Mouse (Mus musculus) natural killer cell, adult 2 months (primary cell): Measurements from ENCODE around the gene Ccdc177.

Source experiments
- DNase-seq, 2 experiments: peaks; one replicate each; pipeline ENCODE4 v3.0.0; 2022; ENCODE audit warnings: low spot score in 2 of 2

The Ccdc177 gene

GRCm38 (mm10) chr12:80736464-80737282, 23.8 kb downstream of the Ccdc177 start:
- peak; percentile 16 to 21 for DNase-seq

GRCm38 (mm10) chr12:80734526-80735470, 25.7 kb downstream of the Ccdc177 start:
- no peak for DNase-seq

DNA sequence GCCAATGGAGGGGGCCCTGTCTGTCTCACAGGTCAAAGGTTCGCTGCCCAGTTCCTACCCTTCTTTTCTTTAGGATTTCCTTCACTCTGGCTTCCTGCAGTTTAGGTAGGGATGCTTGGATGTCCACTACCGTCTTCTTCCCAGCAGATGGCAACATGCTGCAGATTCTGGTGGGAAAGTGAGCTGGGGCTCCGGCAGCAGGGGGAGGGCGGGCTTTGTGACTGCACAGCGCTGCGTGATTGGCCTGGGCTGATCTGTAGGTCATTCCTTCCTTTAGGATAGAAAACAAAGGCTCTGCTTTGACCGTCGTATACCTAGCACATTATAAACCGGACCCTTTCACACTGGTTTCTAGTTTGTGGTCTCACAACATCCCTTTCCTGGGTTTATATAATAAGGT, 29.9 kb downstream of the Ccdc177 start:
- DNase-seq, result no peak

- DNase-seq, result no peak
Measured at GRCm38 (mm10) chr12:80729758-80730530, 30.5 kb downstream of the Ccdc177 start.

DNA sequence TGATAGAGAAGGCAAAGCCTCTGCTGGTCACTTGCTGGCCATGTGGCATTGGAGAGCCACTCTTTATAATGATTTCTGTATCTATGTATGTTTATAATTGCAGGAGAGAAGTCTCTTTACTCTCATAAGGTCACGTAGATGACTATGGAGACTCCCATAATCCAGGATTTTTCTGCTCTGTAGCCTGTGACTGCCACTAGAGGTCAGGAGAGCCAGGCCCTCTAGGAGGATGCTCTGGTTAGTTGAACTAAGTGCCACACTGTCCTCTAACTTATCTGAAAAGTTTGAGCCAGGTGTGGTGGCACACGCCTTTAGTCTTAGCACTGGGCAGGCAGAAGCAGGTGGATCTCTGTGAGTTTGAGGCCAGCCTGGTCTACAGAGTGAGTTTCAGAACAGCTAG, 31.7 kb downstream of the Ccdc177 start:
- DNase-seq, result no peak

DNA sequence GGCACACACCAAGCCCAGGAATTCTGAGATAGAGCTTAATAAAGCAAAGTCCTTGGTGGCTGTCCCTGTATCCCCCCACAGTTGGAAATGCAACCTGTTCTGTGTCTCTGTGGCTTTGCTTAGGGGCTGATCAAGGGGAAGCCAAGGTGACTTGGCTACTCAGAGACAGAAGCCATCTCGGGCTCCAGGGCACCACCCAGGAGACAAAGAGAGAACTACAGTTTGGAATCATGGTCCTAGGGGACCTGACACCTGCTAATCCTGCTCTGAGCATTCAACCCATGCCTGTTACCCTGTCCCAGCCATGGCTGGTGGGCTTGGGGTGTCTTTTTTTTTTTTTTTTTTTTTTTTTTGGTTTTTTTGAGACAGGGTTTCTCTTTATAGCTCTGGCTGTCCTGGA, 32.3 kb downstream of the Ccdc177 start:
- no peak for DNase-seq

- peak; percentile 61 to 75 for DNase-seq
Measured at GRCm38 (mm10) chr12:80724853-80725559, 35.5 kb downstream of the Ccdc177 start.

- DNase-seq, result no peak
Measured at GRCm38 (mm10) chr12:80721458-80721857, 39.0 kb downstream of the Ccdc177 start.

DNA sequence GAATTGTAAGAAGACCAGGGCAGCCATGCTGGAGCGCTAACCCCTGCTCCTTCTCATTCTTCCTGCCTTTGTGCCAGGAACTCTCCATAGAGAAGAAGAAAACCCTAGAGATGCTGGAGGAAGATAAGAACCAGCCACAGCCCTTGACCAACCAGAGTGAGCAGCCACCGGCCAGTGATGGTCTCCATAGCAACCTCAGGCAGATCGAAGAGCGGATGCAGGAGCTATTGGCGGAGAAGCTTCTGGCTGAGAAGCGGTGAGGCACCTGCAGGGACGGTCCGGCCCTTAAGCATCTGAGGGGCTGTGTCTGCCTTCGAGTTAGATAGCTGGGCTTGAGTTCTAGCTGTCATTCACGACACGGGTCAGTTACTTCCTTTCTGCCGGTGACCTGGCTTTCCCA, 40.0 kb downstream of the Ccdc177 start:
- DNase-seq, result no peak

DNA sequence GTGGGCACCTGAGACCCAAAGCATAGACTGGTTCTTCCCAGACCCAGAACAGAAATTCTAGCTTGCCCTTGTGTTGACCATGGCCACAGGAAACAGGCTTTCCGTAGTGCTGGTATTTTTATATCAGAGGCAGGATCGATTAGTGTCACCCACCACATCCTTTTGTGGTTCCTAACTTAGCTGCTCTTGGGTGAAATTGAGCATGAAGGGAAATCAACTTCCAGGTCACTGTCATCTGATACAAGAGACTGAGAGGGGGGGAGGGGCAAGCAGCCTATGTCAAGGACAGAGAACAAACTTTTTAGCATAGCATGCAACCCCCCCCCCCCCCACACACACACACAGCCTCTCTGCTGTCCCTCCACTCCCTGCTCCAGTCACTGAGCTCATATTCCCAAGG, 41.3 kb downstream of the Ccdc177 start:
- peak in 1 of 2 experiments; percentile 17 for DNase-seq

DNA sequence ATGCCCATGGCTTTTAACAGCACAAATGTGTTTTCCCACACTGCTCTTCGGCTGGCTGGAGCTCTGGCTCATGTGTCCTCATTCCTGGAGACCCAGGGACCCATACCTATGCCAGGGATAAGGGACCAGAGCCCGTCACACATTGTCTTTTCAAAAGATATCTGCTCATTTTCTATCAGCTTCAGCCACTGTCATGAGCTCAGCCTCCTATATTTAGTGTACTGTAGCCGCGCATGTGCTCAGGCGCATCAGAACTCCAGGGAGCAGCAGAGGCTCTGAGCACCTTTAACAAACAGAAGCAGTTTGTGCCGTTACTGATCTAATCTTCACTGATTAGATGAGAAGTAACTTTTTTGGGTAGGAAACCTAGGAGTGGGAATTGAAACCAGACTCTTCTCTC, 44.6 kb downstream of the Ccdc177 start:
- no peak for DNase-seq

DNA sequence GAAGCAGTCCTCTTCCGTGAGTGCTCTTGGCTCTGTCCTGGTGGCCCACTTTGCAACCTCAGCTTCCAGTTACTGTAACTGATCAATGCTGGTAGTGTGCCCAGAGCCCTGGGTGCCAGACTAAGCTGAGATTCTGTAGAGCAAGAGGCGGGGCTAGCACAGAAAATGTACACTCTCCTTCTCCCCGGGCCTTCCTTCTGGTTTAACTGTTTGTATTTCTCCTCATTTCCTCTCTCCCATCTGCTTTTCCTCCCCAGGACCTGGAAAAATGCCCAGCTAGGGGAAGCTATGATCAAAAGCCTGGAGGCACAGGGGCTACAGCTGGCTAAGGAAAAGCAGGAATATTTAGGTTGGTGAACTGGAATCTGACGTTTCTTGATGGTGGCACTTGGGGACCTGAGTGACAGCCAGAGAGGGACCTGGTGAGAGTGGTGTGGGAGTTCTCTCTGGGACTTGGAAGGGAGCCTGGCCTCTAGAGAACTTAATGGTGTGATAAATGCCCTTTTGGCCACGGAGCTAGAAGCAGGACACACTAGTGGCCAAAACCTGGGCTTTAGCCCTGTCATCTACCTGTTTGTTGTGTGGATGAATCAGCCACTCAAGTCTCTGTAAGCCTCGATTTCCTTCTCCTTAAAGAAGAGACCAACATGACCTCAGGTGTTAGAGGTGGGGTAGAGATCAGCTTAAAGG, 53.4 kb downstream of the Ccdc177 start:
- DNase-seq, result no peak

GRCm38 (mm10) chr12:80706208-80706914, 54.1 kb downstream of the Ccdc177 start:
- no peak for DNase-seq
